Mouse (Mus musculus) hindbrain, embryonic 10.5 days (tissue): ENCODE data around the gene Reg1. TPM values are rescaled to one million over a fixed set of nuclear protein-coding genes. Genes with fewer than 3 reads are reported as not detected.

Experiments
- polyA plus RNA-seq: library from polyadenylated mRNA; unstranded; fragments of >200 nt; fragmentation: Nextera tagmentation; extraction: Ambion mirVana; gene quantifications from 2 replicates; pipeline ENCODE4 v1.2.1, GENCODE M21; 2016

The Reg1 gene
- polyA plus RNA-seq, 1 experiment from 2014 or later, result not detected

Other genes with a start within 250 kb of the Reg1 start
- not detected in 2 replicates for gene Reg3b, start 52.1 kb upstream of the Reg1 start, polyA plus RNA-seq
- gene Reg3d, start 43.8 kb upstream of the Reg1 start, polyA plus RNA-seq, result not detected in 2 replicates
- gene Reg3a, start 42.0 kb upstream of the Reg1 start, polyA plus RNA-seq, result not detected in 2 replicates
- gene Reg2, start 27.1 kb upstream of the Reg1 start, polyA plus RNA-seq, result not detected in 2 replicates
- gene Reg3g, start 46.2 kb downstream of the Reg1 start, polyA plus RNA-seq, result not detected in 2 replicates